Mouse (Mus musculus) lung, embryonic 14.5 days (tissue): ENCODE results near the gene Rbms1. TPM values are rescaled to one million over a fixed set of nuclear protein-coding genes. Genes with fewer than 3 reads are reported as not detected.

Experiments
- ATAC-seq: fragments of 200-750 bp; cut with Nextera tagmentation; 2 replicates; pipeline ENCODE4 v1.8.0; 2017; ENCODE audit warnings: mild to moderate bottlenecking, moderate TSS enrichment, moderate library complexity; ENCODE audit not compliant: insufficient read depth
- DNase-seq: peaks from one replicate; pipeline ENCODE4 v3.0.0-alpha.2; 2015
- H3K27ac ChIP-seq: fragments of 300-500 bp; sonication (generic); 2 replicates; pipeline ENCODE4 v1.5.1; 2014; ENCODE audit warnings: low read depth, mild to moderate bottlenecking, moderate library complexity
- H3K27me3 ChIP-seq: fragments of 300-500 bp; sonication (generic); 2 replicates; pipeline ENCODE4 v1.6.1; 2014; ENCODE audit warnings: low read length, control low read depth; ENCODE audit not compliant: insufficient read depth
- H3K36me3 ChIP-seq: fragments of 300-500 bp; sonication (generic); 2 replicates; pipeline ENCODE4 v1.6.1; 2014; ENCODE audit warnings: control low read depth; ENCODE audit not compliant: insufficient read depth
- H3K4me1 ChIP-seq: fragments of 300-500 bp; sonication (generic); 2 replicates; pipeline ENCODE4 v1.6.1; 2014; ENCODE audit warnings: antibody characterized with exemption, control low read depth; ENCODE audit not compliant: insufficient read depth
- H3K4me2 ChIP-seq: fragments of 300-500 bp; sonication (generic); 2 replicates; pipeline ENCODE4 v1.6.1; 2014; ENCODE audit warnings: mild to moderate bottlenecking
- H3K4me3 ChIP-seq: fragments of 300-500 bp; sonication (generic); 2 replicates; pipeline ENCODE4 v1.5.1; 2014; ENCODE audit warnings: low read depth, low read length
- H3K9ac ChIP-seq: fragments of 300-500 bp; sonication (generic); 2 replicates; pipeline ENCODE4 v1.6.1; 2014
- H3K9me3 ChIP-seq: fragments of 300-500 bp; sonication (generic); 2 replicates; pipeline ENCODE4 v1.6.1; 2016; ENCODE audit warnings: low read depth, low read length, control low read depth
- CTCF ChIP-seq: IDR thresholded peaks from 2 replicates; pipeline ENCODE4 v1.5.1; 2016; ENCODE audit warnings: antibody characterized with exemption, low read depth
- WGBS: fragments of 180-500 bp; shearing (Covaris S2); extraction: QIAGEN DNeasy Blood & Tissue Kit; methylation state at CpG from one replicate; pipeline ENCODE4 v1.1.7; 2014; 5-methylcytosine and 5-hydroxymethylcytosine counted together
- polyA plus RNA-seq: library from polyadenylated mRNA; unstranded; fragments of >200 nt; fragmentation: Nextera tagmentation; extraction: Ambion mirVana; gene quantifications from 2 replicates; pipeline ENCODE4 v1.2.1, GENCODE M21; 2014

Gene Rbms1
- polyA plus RNA-seq, 1 experiment from 2014 or later = 136 TPM

GRCm38 (mm10) chr2:60748585-60748984 lies 214.4 kb downstream of the Rbms1 start:
- Histone ChIP-seq H3K9ac (no peak overlapping the region), H3K27me3 (no peaks in the 10 kb centered on the region), H3K4me3 (no peak overlapping the region), H3K4me2 (no peak overlapping the region), H3K4me1 (0 out of 2 replicates have a peak, but pooled peaks cover 6% of the 10 kb centered on the region), H3K36me3 (peaks cover 22% of the 10 kb centered on the region), H3K27ac (no peak overlapping the region), H3K9me3 (no peaks in the 10 kb centered on the region)
- peak; percentile 46 for TF ChIP-seq CTCF
- DNase-seq = peak; percentile 31
- 79% methylated on average over 1 of the region's 1 CpGs for WGBS
- ATAC-seq = no peak

DNA sequence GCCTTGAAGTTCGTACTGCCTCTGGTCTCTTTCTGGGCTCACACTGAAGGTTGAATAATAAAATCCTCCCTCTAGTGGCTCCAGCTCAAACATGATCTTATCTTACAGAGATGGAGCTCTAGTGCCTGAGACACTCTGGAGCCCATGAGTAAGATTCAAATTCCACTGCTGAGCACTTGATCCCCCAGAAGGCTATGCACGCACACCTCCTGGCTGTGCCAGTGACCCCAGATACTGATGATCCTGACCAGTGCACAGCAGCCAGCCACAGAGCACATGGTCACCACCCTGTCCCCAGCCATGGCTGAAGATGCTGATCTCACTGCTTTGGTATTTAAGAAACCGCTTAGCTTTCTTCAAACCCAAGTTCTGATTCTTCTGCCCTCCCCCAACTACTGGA lies 215.4 kb downstream of the Rbms1 start:
- peaks cover 16% of the 10 kb centered on the region for H3K36me3 ChIP-seq
- no peak overlapping the region for H3K4me2 ChIP-seq
- no peaks in the 10 kb centered on the region for H3K27me3 ChIP-seq
- H3K27ac ChIP-seq = peak overlapping the region; percentile 5; the same call in 1 of the 2 replicates
- peak; percentile 23; the same call in 1 of the 2 replicates for TF ChIP-seq CTCF
- 37% methylated on average over 3 of the region's 3 CpGs for WGBS
- DNase-seq (peak; percentile 56), ATAC-seq (peak; percentile 54)
- no peak overlapping the region for H3K9ac ChIP-seq
- no peak overlapping the region for H3K4me3 ChIP-seq
- 0 out of 2 replicates have a peak, but pooled peaks cover 6% of the 10 kb centered on the region for H3K4me1 ChIP-seq
- H3K9me3 ChIP-seq = no peaks in the 10 kb centered on the region

- Histone ChIP-seq H3K27me3 (no peaks in the 10 kb centered on the region), H3K27ac (no peak overlapping the region), H3K9me3 (no peaks in the 10 kb centered on the region), H3K36me3 (peaks cover 8% of the 10 kb centered on the region), H3K4me2 (no peak overlapping the region), H3K9ac (no peak overlapping the region), H3K4me3 (no peak overlapping the region), H3K4me1 (0 out of 2 replicates have a peak, but pooled peaks cover 6% of the 10 kb centered on the region)
- 64% methylated on average over 3 of the region's 3 CpGs for WGBS
- no peak for TF ChIP-seq CTCF
- ATAC-seq (no peak), DNase-seq (peak; percentile 34)
Observed at GRCm38 (mm10) chr2:60744674-60745073, 218.3 kb downstream of the Rbms1 start.

- Histone ChIP-seq H3K9ac (no peak overlapping the region), H3K4me1 (no peaks in the 10 kb centered on the region), H3K27me3 (no peaks in the 10 kb centered on the region), H3K9me3 (no peaks in the 10 kb centered on the region), H3K27ac (no peak overlapping the region), H3K36me3 (no peaks in the 10 kb centered on the region), H3K4me3 (no peak overlapping the region), H3K4me2 (no peak overlapping the region)
- TF ChIP-seq CTCF = no peak
- ATAC-seq (peak; percentile 38; the same call in 1 of the 2 replicates), DNase-seq (peak; percentile 26)
- WGBS = 50% methylated on average over 10 of the region's 10 CpGs
Observed at GRCm38 (mm10) chr2:60739389-60740137, 223.4 kb downstream of the Rbms1 start.

- Histone ChIP-seq H3K9ac (no peak overlapping the region), H3K4me2 (no peak overlapping the region), H3K36me3 (no peaks in the 10 kb centered on the region), H3K4me1 (peaks cover 12% of the 10 kb centered on the region), H3K27me3 (no peaks in the 10 kb centered on the region), H3K9me3 (no peaks in the 10 kb centered on the region), H3K4me3 (no peak overlapping the region), H3K27ac (no peak overlapping the region; the same call in 1 of the 2 replicates)
- DNase-seq (no peak), ATAC-seq (no peak)
- TF ChIP-seq CTCF = peak; percentile 32; the same call in 1 of the 2 replicates
- WGBS = 43% methylated on average over 6 of the region's 6 CpGs
Observed at GRCm38 (mm10) chr2:60730929-60731328, 232.1 kb downstream of the Rbms1 start.

DNA sequence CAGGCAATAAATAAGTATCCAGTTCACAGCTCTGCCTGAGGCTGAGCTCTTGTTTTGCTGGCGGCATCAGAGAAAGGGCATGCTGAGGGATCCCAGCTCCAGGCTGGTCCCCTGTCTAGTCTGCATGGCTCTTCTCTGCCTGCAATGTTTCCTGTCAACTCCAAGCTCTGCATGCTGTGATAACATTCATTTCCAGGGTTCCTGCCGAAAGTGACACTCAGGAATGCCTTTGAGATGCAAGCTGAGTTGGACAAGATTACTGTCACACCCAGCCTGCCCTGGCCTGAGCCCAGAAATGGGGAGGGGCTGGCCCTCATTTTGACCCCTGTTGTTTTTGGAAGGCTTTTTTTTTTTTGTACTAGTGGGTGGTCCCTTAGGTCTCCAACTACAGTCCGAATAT lies 233.0 kb downstream of the Rbms1 start:
- DNase-seq (peak; percentile 91), ATAC-seq (peak; percentile 97)
- Histone ChIP-seq H3K9ac (no peak overlapping the region), H3K4me3 (no peak overlapping the region), H3K27ac (peak overlapping the region; percentile 86), H3K4me1 (peaks cover 12% of the 10 kb centered on the region), H3K36me3 (no peaks in the 10 kb centered on the region), H3K27me3 (no peaks in the 10 kb centered on the region), H3K9me3 (no peaks in the 10 kb centered on the region), H3K4me2 (peak overlapping the region; percentile 32)
- 7% methylated on average over 3 of the region's 3 CpGs for WGBS
- no peak for TF ChIP-seq CTCF

DNA sequence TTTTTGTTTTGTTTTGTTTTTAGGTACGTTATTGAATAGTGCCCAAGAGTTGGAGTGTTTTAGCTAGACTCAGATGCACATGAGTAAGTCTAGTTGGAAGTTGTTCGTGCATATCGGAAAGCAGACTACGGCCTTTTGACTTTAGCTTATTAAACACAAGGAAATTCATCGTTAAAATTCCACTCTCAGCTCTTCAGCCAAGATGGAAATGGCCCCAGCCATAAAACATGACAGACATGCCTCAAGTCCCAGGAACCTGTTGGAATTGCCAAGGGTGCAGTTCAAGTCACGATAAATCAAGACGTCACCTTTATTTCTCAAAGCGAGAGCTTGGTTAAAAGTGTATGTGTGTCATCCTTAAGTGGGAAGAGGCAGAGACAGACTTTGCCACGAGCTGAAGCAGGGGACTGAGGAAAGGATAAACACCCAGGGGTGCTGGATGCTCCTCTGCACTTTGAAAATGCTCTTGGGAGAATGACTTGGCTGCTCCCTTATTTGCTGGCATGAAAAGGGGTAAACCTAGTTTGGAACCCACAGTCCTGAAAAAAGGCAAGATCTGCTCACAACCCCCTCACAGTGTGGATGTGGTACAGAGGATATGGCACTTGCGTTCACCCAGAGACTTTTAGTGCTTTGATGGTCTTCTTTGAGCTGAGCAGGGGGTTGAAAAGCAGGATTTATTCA lies 233.9 kb downstream of the Rbms1 start:
- Histone ChIP-seq H3K9ac (no peak overlapping the region), H3K36me3 (no peaks in the 10 kb centered on the region), H3K4me1 (peaks cover 12% of the 10 kb centered on the region), H3K4me3 (no peak overlapping the region), H3K27ac (peak overlapping the region; percentile 86; the same call in 1 of the 2 replicates), H3K27me3 (no peaks in the 10 kb centered on the region), H3K4me2 (no peak overlapping the region), H3K9me3 (no peaks in the 10 kb centered on the region)
- DNase-seq = no peak
- 51% methylated on average over 10 of the region's 10 CpGs for WGBS
- TF ChIP-seq CTCF = no peak
- peak; percentile 22; the same call in 1 of the 2 replicates for ATAC-seq
